Mouse (Mus musculus) neural tube, embryonic 12.5 days (tissue): ENCODE measurements around the gene Top2b. TPM values are rescaled to one million over a fixed set of nuclear protein-coding genes. Genes with fewer than 3 reads are reported as not detected.

Experiments
- ATAC-seq: fragments of 200-750 bp; cut with Nextera tagmentation; 2 replicates; pipeline ENCODE4 v1.8.0; 2017; ENCODE audit warnings: low read depth, mild to moderate bottlenecking, moderate TSS enrichment, moderate library complexity; ENCODE audit not compliant: low FRiP score
- H3K27ac ChIP-seq: fragments of 300-500 bp; sonication (generic); 2 replicates; pipeline ENCODE4 v1.5.1; 2016
- H3K27me3 ChIP-seq: fragments of 300-500 bp; sonication (generic); replicated peaks from 2 replicates; pipeline ENCODE4 v1.6.1; 2016; ENCODE audit warnings: mild to moderate bottlenecking
- H3K36me3 ChIP-seq: fragments of 300-500 bp; sonication (generic); 2 replicates; pipeline ENCODE4 v1.6.1; 2016; ENCODE audit warnings: mild to moderate bottlenecking
- H3K4me1 ChIP-seq: fragments of 300-500 bp; sonication (generic); 2 replicates; pipeline ENCODE4 v1.6.1; 2016
- H3K4me2 ChIP-seq: fragments of 300-500 bp; sonication (generic); replicated peaks from 2 replicates; pipeline ENCODE4 v1.6.1; 2016; ENCODE audit warnings: mild to moderate bottlenecking
- H3K4me3 ChIP-seq: fragments of 300-500 bp; sonication (generic); 2 replicates; pipeline ENCODE4 v1.5.1; 2016
- H3K9ac ChIP-seq: fragments of 300-500 bp; sonication (generic); 2 replicates; pipeline ENCODE4 v1.6.1; 2016; ENCODE audit warnings: mild to moderate bottlenecking
- H3K9me3 ChIP-seq: fragments of 300-500 bp; sonication (generic); 2 replicates; pipeline ENCODE4 v1.6.1; 2016; ENCODE audit warnings: mild to moderate bottlenecking
- WGBS: fragments of 180-500 bp; shearing (Covaris S2); methylation state at CpG from one replicate; pipeline ENCODE4 v1.1.7; 2016; 5-methylcytosine and 5-hydroxymethylcytosine counted together
- polyA plus RNA-seq: library from polyadenylated mRNA; unstranded; fragments of >200 nt; fragmentation: Nextera tagmentation; extraction: Ambion mirVana; gene quantifications from 2 replicates; pipeline ENCODE4 v1.2.1, GENCODE M21; 2016

Top2b gene
- polyA plus RNA-seq, 1 experiment from 2014 or later, result 169 TPM

DNA sequence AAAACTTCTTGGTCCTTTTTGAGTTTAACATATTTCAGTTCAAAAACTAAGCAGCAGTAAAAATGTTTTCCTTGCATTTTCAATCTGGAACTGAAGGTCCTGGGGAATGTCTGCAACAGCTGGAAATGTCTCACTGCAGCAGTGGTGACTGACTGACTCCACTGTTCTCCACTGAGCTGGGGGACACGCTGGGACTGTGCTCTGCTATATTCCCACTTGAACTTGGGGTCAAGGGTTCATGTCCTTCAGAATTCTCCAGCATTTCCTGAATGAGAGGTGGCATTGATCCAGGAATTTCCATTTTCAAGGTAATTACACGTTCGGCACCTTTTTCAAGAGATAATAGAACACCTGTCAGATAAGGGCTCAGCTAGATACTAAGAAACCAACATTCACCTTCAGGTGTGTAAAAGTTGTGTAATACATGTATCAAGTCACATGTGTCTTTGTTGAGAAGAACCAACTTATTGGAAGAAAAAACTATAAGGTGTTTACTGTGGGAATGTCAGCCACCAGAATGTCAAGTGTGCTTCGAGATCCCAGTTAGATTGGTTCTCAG, 67.0 kb downstream of the Top2b start:
- H3K9ac ChIP-seq, result no peak overlapping the region
- H3K4me3 ChIP-seq, result no peak overlapping the region
- no peak overlapping the region for H3K4me2 ChIP-seq
- H3K36me3 ChIP-seq, result peaks cover 55% of the 10 kb centered on the region
- H3K4me1 ChIP-seq, result no peaks in the 10 kb centered on the region
- WGBS, result 74% methylated on average over 4 of the region's 4 CpGs
- no peak for ATAC-seq
- H3K27me3 ChIP-seq, result no peaks in the 10 kb centered on the region
- H3K9me3 ChIP-seq, result no peaks in the 10 kb centered on the region
- H3K27ac ChIP-seq, result no peak overlapping the region

DNA sequence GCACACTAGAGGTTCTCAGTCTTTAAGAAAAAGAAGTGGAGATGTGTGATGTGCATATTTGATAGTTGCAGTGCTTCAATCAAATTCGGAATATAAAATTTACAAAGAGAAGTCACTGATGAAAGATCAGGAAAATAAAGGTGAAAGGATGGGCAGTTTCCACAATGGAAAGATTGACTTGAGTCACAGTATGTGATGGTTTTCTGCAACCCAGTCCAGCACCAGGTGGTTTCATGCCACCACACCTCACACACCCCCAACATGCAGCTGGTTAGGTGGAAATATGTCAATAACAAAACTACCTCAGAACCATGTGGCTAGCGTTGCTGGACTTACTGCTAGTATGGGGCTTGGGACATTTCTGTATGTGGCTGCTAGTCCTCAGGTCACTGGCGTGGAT, 67.6 kb downstream of the Top2b start:
- 91% methylated on average over 3 of the region's 3 CpGs for WGBS
- no peak for ATAC-seq
- peaks cover 59% of the 10 kb centered on the region for H3K36me3 ChIP-seq

DNA sequence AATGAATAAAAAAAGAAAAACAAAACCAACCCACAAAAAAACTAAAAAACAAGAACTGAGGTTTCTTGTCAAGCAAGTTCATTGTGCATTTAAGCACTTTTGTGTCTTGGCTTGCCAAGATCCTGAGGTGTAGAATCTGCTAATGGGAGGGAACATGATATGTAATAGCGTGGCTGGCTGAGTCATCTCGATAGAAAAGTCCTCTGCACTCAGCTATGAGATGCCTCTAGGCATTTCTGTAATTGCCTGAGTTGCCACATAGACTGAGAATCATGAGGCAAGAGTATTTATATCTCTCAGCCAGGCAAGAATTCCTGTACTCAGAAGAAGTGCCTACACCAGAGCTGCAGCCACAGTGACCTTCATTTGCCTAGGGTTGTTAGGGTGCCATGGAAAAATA, 68.2 kb downstream of the Top2b start:
- H3K27me3 ChIP-seq, result no peaks in the 10 kb centered on the region
- 76% methylated on average over 2 of the region's 2 CpGs for WGBS
- no peaks in the 10 kb centered on the region for H3K4me1 ChIP-seq
- H3K4me3 ChIP-seq, result no peak overlapping the region
- no peak overlapping the region for H3K27ac ChIP-seq
- no peaks in the 10 kb centered on the region for H3K9me3 ChIP-seq
- no peak for ATAC-seq
- peaks cover 59% of the 10 kb centered on the region for H3K36me3 ChIP-seq
- no peak overlapping the region for H3K9ac ChIP-seq
- no peak overlapping the region for H3K4me2 ChIP-seq

More for the DNA sequence above, 67.6 kb downstream of the Top2b start:
- Histone ChIP-seq H3K9me3 (no peaks in the 10 kb centered on the region), H3K4me2 (no peak overlapping the region), H3K27me3 (no peaks in the 10 kb centered on the region), H3K27ac (no peak overlapping the region), H3K9ac (no peak overlapping the region), H3K4me3 (no peak overlapping the region), H3K4me1 (no peaks in the 10 kb centered on the region)

DNA sequence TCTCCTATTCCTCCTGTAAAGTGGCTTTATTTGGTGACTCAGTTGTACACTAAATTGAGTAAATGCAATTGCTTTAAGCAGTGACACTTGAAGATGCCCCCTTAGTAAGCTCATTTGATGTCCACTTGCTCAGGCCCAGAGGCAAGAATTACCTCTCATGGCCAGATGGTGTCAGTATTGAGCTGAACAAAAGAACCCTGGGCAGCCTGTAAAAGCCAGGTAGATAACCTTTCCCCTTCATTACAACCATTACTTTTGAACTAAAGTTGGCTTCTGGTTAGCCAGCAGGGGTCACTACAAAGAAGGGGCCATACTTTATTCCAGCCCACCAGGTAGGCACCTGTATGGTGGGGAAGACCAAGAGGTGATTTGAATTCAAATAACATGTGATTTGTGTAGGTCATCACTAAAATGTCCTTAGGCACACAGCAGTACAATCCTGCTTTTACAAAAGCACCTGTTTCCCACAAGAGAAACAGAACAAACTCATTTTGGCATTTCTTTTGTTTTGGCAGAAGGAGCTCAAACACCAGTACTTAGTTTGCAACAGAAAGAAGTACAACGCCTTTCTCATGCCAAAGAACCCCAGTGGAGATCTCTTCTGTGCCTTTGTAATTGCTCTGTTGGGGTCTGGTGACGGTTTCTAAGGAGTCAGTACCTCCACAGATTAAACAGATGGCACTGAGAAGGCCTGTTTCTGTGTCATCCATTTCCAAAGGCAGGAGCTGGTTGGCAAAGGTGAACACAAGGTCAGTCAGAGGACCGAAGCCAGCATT, 69.6 kb downstream of the Top2b start:
- peaks cover 55% of the 10 kb centered on the region for H3K36me3 ChIP-seq

DNA sequence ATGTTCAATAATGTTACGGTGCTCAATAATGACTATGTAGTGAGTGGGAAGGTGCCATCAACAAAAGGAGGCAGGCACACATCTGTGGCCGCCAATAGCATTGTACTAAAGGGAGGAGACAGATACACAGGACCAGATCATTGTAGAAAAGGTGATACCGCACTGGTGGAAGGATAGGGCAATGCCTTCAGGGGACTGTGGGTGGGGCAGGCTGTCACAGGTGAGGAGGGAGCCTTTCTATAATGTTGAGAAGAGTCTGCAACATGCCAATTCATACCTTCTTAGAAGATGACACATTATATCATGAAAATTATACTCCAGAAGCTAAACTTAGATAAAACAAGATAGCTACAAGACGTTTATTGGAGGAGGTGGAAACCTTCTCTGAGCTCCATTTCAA, 72.4 kb downstream of the Top2b start:
- no peak for ATAC-seq
- Histone ChIP-seq H3K4me1 (no peaks in the 10 kb centered on the region), H3K9me3 (no peaks in the 10 kb centered on the region), H3K27me3 (no peaks in the 10 kb centered on the region), H3K4me3 (no peak overlapping the region), H3K9ac (no peak overlapping the region), H3K36me3 (peaks cover 51% of the 10 kb centered on the region), H3K4me2 (no peak overlapping the region), H3K27ac (no peak overlapping the region)
- WGBS, result 93% methylated on average over 4 of the region's 4 CpGs

More for the DNA sequence above, 69.6 kb downstream of the Top2b start:
- Histone ChIP-seq H3K9me3 (no peaks in the 10 kb centered on the region), H3K9ac (no peak overlapping the region), H3K4me2 (no peak overlapping the region), H3K4me3 (no peak overlapping the region), H3K27me3 (no peaks in the 10 kb centered on the region), H3K4me1 (no peaks in the 10 kb centered on the region), H3K27ac (no peak overlapping the region)
- 32% methylated on average over 3 of the region's 3 CpGs for WGBS
- peak; percentile 14; the same call in 1 of the 2 replicates for ATAC-seq

DNA sequence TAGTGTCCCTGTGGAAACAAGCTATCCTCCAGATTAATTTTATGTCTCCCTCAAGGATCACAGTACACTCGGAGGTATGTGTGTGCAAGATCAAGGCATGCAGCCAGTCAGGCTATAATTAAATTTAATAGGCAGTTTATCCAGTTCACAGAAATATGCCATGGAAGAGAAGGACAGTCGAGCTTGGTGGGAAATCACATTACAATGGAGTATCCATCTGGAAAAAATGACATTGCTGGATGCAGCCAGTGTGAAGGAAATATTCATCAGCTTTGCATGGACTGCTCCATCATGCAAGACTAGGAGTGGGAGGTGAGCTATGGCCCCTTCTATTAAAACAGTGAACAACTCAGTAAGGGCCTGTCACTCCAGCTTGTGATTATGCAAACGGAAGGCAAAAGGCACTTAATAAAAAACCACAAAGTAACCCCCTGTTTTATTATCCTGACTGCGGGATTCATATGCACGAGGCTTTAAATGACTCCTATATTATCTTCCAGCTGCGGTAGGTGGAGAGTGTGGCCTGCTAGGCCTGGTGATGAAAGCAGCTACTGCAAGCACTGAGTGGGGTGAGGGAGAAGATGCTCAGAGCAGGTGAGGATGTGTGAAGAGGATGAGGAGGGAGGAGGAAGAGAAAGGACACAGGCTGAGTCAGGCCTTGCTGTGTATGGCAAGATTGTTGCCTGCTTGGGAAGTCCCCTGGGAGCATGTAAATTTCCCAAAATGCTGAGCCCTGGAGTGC, 74.6 kb downstream of the Top2b start:
- H3K36me3 ChIP-seq, result peaks cover 43% of the 10 kb centered on the region
- H3K27ac ChIP-seq, result no peak overlapping the region
- H3K4me2 ChIP-seq, result no peak overlapping the region
- H3K27me3 ChIP-seq, result no peaks in the 10 kb centered on the region
- H3K4me1 ChIP-seq, result no peaks in the 10 kb centered on the region; the same call in 1 of the 2 replicates
- H3K9me3 ChIP-seq, result no peaks in the 10 kb centered on the region
- peak; percentile 54; the same call in 1 of the 2 replicates for ATAC-seq
- 54% methylated on average over 6 of the region's 6 CpGs for WGBS
- H3K9ac ChIP-seq, result no peak overlapping the region
- no peak overlapping the region for H3K4me3 ChIP-seq

DNA sequence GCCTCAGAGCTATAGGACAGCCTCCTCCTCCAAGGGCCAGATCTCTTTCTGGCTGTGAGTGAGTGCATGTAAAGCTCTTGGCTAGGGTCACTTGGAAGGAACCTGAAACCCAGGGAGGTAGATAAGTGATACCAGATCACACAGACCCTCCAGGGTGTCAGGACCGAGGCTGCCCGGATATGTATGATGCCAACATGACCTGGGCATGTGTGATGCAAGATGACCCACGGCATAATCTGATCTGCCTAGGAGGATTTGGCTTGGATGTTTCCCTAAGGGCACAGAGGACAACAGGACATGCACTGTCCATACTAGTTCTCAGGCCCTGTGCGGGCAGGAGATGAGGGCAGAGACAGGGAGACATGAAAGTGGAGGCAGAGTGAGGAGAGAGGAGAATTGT, 79.9 kb downstream of the Top2b start:
- 90% methylated on average over 4 of the region's 4 CpGs for WGBS
- no peak for ATAC-seq
- Histone ChIP-seq H3K4me1 (no peaks in the 10 kb centered on the region; the same call in none of the 2 replicates), H3K9ac (no peak overlapping the region), H3K9me3 (no peaks in the 10 kb centered on the region), H3K36me3 (peaks cover 22% of the 10 kb centered on the region), H3K4me2 (no peak overlapping the region), H3K4me3 (no peak overlapping the region), H3K27ac (no peak overlapping the region), H3K27me3 (no peaks in the 10 kb centered on the region)

DNA sequence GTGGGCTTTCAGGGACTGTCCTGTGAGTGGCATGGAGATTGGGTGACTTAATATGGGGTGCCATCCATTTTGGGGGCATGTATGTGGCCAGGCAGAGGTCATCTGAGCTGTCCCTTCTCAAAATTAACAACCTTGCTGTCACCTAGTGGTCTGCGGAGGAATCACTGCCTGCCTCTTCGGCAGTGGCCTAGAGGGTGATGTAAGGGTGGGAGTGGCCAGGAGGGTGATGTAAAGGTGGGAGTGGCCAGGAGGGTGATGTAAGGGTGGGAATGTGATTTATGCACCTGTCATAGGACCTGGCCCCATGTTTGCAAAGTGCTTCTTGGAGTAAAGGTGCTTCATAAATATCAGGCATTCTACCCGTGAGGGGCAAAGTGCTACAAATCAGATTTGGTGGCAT, 82.6 kb downstream of the Top2b start:
- peaks cover 10% of the 10 kb centered on the region; the same call in 1 of the 2 replicates for H3K36me3 ChIP-seq
- no peak overlapping the region for H3K9ac ChIP-seq
- no peak overlapping the region for H3K27ac ChIP-seq
- 34% methylated on average over 3 of the region's 3 CpGs for WGBS
- no peaks in the 10 kb centered on the region for H3K9me3 ChIP-seq
- H3K27me3 ChIP-seq, result no peaks in the 10 kb centered on the region
- H3K4me3 ChIP-seq, result no peak overlapping the region
- no peak overlapping the region for H3K4me2 ChIP-seq
- H3K4me1 ChIP-seq, result no peaks in the 10 kb centered on the region; the same call in none of the 2 replicates
- peak; percentile 82 for ATAC-seq

DNA sequence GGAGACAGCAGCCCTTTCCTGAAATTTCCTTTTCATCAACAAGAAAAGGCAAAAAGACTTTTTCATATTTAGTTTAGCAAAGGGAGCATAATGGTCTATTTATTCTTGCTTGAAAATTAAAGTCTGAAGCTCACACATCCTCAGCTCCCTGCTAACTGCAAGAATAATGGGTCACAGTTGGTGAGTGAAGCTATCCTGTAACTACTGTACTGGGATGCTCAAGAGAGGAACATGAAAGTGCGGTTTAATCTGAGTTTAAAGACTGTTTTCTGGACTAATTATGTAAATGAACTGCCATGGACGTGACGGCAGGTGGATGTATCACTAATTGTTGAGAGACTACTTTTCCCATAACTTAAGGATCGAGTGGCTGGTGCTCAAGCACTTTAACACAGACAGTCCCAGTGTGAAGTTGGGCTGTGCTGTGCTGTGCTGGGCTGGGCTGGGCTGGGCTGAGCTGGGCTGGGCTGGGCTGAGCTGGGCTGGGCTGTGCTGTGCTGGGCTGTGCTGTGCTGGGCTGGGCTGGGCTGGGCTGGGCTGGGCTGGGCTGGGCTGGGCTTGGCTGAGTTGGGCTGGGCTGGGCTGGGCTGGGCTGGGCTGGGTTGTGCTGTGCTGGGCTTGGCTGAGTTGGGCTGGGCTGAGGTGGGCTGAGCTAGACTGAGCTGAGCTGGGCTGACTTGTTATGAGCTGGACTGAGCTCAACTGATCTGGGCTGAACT, 83.4 kb downstream of the Top2b start:
- no peak overlapping the region for H3K27ac ChIP-seq
- no peak overlapping the region for H3K9ac ChIP-seq
- peak; percentile 29; the same call in 1 of the 2 replicates for ATAC-seq
- WGBS, result 45% methylated on average over 4 of the region's 4 CpGs
- no peak overlapping the region for H3K4me3 ChIP-seq
- H3K36me3 ChIP-seq, result peaks cover 5% of the 10 kb centered on the region; the same call in 1 of the 2 replicates
- H3K9me3 ChIP-seq, result no peaks in the 10 kb centered on the region
- no peaks in the 10 kb centered on the region; the same call in none of the 2 replicates for H3K4me1 ChIP-seq
- H3K4me2 ChIP-seq, result no peak overlapping the region
- H3K27me3 ChIP-seq, result no peaks in the 10 kb centered on the region

DNA sequence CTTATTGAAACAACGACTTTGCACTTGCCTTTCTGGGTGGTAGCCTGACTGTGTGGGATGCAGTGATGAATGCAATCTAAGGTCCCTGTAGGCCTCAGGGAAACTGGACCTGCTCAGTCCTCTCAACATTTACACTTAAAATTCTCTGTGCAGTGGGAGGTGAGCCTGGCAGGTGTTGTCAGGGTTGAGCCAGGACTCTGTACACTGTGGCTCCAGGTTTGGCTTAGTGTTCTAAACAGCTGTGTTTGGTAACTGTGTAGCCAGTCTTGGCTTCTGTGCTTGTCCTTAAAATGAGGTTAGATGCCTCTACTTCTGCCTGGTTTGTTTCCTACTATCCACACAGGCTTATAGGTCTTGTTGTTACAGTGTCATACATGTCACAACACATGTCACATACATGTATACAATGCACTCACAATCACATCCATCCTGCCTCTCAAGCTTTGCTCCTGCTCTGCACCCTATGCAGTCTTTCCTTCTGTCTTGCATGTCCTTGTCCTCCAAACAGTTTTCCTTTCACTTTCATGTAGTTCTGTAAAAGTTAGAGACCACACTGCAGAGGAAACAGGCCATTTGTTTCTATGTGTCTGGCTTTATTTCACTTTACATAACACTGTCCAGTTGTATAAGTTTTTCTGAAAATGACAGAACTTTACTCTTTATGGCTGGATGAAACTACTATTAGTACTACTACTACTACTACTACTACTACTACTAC, 113.8 kb downstream of the Top2b start:
- no peaks in the 10 kb centered on the region for H3K9me3 ChIP-seq
- no peaks in the 10 kb centered on the region for H3K36me3 ChIP-seq
- H3K4me3 ChIP-seq, result no peak overlapping the region
- H3K4me1 ChIP-seq, result no peaks in the 10 kb centered on the region
- H3K27ac ChIP-seq, result no peak overlapping the region
- ATAC-seq, result no peak
- no peaks in the 10 kb centered on the region for H3K27me3 ChIP-seq
- no peak overlapping the region for H3K4me2 ChIP-seq
- 90% methylated on average over 1 of the region's 1 CpGs for WGBS
- no peak overlapping the region for H3K9ac ChIP-seq

DNA sequence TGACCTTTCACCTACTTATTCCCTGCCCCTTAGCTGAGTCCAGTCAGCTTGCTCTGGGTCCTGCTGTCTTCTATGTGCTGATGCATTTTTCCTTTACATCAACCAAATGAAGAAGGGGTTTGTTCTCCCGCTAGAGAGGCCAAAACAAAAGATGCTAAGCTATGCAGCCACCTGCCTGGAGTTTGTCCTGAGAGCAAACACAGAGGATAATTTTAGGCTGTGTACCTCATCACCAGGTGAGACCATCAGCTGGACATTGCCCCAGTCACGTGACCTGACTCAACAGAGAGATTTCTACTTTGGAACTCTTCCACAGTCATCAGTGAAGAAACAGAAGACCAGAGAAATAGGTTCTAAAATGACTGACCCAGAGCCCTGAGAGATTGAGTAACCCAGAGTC, 114.5 kb downstream of the Top2b start:
- H3K4me2 ChIP-seq, result no peak overlapping the region
- no peak overlapping the region for H3K27ac ChIP-seq
- H3K27me3 ChIP-seq, result no peaks in the 10 kb centered on the region
- 0 out of 2 replicates have a peak, but pooled peaks cover 4% of the 10 kb centered on the region for H3K4me1 ChIP-seq
- 85% methylated on average over 2 of the region's 2 CpGs for WGBS
- no peak overlapping the region for H3K4me3 ChIP-seq
- no peak overlapping the region for H3K9ac ChIP-seq
- no peak for ATAC-seq
- H3K9me3 ChIP-seq, result no peaks in the 10 kb centered on the region
- no peaks in the 10 kb centered on the region for H3K36me3 ChIP-seq
